Mouse (Mus musculus) skeletal muscle tissue, adult 2 months (tissue): ENCODE data around the gene Txn2.
A peak's percentile ranks its signal among the peaks of the same experiment; 100 is the strongest.

Source experiments
- DNase-seq: peaks from one replicate; pipeline ENCODE4 v3.0.0-alpha.2; 2012; ENCODE audit warnings: low read depth, low spot score

Gene Txn2

GRCm38 (mm10) chr15:77934326-77934725 is 5.5 kb upstream of the Txn2 start:
- no peak for DNase-seq

- peak; percentile 98 for DNase-seq
Observed at GRCm38 (mm10) chr15:77933770-77934169, 5.0 kb upstream of the Txn2 start.

- DNase-seq: no peak
Observed at GRCm38 (mm10) chr15:77933222-77933621, 4.4 kb upstream of the Txn2 start.

- DNase-seq: peak; percentile 67
Observed at GRCm38 (mm10) chr15:77931689-77932016, 2.8 kb upstream of the Txn2 start.

DNA sequence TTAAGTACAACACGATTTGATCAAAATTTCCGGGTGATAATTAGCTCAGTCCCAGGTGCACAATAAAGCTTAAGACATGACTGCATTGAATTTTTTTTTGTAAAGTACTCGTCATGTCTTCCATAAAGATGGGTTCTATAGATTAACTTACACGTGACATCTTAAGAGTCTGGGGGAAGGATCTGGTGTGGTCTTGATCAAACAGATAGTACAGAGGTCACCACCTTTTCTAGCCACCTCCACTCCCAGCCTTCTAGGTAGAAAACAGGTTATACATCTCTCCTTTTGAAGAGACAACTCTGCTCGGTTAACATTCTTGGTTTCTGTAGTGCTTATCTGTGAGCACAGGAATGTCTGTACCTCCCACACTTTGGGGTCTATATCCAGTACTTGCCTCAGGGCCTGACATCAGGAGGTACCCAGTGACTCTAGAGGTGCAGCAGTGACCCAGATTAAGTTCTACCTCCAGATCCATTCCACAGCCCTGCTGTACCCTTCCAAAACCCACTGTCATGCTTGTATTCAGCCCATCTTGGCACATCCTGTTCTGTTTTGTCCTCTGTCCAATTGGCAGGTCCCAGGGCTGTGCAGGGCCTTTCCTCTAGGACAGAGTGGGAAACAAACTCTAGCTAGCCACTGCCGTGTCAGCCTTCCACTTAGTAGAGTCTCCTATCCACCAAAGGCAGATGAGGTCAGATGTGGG is 2.3 kb upstream of the Txn2 start:
- no peak for DNase-seq

DNA sequence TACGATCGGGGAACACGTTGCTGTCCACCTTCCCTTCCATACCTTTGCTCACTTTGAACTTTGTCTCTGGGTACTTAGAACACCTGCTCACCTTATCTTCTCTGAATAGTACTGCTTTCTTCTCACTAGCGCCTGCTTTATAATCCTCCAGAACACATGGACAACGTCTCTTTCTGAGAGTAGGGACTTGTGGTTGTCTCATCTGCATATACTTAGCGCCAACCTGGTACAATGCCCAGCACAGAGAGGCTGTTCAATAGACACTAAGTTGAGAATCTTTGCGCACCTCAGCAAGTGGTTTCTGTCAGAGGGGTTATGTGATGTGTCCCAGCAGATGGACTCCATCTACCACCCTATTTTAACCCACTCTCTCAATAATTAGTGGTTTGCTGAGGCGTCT is 998 bp upstream of the Txn2 start:
- DNase-seq: no peak

DNA sequence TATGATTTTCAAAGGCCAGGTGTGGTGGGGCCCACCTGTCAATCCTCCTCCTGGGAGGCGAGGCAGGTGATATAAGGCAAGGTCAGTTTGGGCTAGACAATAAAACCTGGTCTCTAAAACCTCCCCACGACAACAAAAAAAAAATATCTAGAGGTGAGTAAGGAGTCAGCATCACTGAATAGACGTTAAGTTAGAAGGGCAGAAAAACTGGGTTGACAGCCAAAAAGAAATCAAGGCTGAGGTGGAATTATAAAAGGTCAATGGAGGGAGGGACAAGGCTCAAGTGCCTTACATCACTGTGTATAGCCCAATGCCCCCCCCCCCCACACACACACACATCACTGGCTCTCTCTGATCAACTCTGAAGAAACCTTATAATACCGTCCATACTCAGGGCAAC is 715 bp downstream of the Txn2 start:
- no peak for DNase-seq

GRCm38 (mm10) chr15:77926921-77927320 is 1.9 kb downstream of the Txn2 start:
- DNase-seq: no peak

- no peak for DNase-seq
Observed at GRCm38 (mm10) chr15:77925195-77925594, 3.6 kb downstream of the Txn2 start.

- no peak for DNase-seq
Observed at GRCm38 (mm10) chr15:77923267-77924035, 5.4 kb downstream of the Txn2 start.

DNA sequence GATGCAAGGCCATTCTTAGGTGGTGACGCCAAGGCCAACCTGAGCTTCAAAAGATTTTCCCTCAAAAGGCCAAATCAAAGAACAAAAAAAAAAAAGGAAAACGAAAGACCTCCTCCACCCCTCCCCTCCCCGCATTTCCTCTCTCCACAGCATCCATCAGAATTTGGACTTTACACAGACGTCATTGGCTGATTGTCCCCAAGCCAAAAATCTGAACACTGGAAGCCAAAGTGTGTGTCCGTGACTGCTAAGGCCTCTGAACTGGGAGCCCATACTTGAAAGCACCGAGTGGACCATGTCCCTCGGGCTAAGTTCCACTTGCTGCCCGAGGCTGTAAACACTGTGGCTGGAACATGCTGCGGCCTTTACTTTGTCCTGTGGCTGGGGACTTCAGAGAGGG is 6.1 kb downstream of the Txn2 start:
- DNase-seq: no peak

DNA sequence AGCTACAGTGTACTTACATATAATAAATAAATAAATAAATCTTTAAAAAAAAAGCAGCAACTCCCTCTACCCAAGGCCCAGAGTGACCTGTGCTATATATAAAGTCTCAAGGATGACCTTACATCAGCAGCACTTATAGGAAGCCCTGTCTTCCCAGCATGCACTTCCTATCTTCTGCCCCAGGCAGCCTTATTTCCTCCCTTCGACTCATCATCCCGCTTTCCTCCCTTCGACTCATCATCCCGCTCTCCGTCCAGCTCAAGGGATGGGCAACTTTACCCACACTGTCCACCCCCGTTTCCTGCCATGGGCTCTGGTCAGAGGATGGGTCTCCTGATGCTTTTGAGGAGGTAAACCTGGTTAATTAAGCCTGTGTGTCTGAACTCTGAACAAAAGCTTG is 7.2 kb downstream of the Txn2 start:
- DNase-seq: no peak

- DNase-seq: no peak
Observed at GRCm38 (mm10) chr15:77920511-77921462, 8.0 kb downstream of the Txn2 start.

DNA sequence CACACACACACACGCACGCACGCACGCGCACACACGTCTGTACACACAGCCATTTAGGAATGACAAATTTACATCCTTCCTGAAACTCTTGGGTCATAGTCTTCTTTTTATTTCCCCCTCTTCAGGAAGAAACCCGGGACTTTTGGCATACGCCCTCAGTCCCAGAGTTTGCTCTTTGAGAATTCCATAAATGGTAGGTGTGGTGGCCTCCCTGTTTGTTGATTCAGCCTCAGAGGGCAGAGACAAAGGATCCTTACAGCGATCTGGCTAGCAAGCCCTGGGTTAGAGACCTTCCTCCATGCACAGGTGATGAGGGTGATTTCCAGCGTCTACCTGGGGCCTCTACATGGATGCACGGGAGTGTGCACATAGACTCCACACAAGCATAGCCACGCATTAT is 9.4 kb downstream of the Txn2 start:
- DNase-seq: no peak

GRCm38 (mm10) chr15:77916851-77917544 is 11.8 kb downstream of the Txn2 start:
- DNase-seq: peak; percentile 85

GRCm38 (mm10) chr15:77915287-77915686 is 13.5 kb downstream of the Txn2 start:
- no peak for DNase-seq

DNA sequence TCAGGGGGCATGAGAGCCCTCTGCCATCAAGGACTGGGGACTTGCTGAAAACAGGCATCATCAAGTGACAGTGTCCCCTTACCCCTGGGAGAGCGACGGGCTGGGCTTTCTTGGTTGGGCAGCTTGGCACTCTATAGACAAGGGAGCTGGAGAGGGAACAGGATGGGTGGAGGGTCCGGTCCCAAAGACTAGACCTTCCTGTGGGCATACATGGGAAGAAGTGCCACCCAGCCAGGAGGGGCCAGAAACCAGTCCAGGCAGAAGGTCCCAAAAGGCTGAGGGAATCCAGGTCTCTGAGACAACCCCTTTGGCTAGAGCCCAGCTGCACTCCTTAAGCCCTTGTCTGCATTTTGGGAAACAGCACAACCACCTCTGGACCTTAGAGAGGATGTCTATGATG is 14.3 kb downstream of the Txn2 start:
- DNase-seq: no peak

GRCm38 (mm10) chr15:77913054-77913453 is 15.8 kb downstream of the Txn2 start:
- no peak for DNase-seq

DNA sequence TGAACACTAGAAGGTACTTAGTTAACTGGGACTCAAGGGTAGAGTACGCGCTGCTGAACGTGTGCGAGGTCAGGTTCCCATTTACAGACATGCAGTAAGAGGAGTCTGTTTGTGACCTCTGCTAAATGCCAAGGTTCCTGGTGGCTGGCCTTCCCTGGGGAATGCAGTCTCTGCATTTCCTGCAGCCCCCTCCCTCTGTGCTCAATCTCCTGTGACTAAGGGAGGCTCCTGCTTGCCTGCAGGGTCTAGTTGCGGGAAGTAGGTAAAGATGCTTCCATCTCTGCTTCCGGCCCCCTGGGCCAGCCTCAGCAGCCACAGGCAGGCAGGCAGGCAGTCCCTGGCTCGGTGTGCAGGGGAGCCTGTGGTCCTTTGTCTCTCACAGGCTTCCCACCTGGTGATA is 16.2 kb downstream of the Txn2 start:
- peak; percentile 67 for DNase-seq

DNA sequence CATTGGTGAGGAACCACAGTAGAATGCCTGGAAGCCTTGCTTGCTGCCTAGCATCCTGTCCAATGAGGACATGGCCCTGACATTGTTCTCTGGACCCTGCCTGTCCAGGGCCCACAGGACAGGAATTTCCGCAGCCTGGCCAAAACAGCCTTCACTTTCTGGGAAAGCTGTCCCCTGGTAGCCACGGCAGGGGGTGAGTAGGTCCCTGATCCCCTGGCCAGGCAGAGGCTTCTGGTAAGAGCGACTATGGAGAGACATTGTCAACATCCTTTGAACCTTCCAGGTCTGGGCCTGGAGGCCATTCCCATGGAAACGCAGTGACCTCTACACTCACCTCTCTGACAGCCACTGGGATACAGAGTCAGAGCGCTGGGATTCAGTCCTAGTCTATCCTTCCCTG is 16.8 kb downstream of the Txn2 start:
- no peak for DNase-seq

- DNase-seq: no peak
Observed at GRCm38 (mm10) chr15:77911065-77911464, 17.7 kb downstream of the Txn2 start.
